Mouse (Mus musculus) liver, adult 2 months (tissue): ENCODE results near the gene Tmem107.

ENCODE experiments used
- CTCF ChIP-seq: fragments of 200-500 bp; IDR thresholded peaks from 2 replicates; pipeline ENCODE4 v1.5.1; 2011; ENCODE audit warnings: low read depth, low read length, control low read depth
- POLR2A ChIP-seq: fragments of 200-500 bp; IDR thresholded peaks from 2 replicates; pipeline ENCODE4 v1.6.1; 2011; ENCODE audit warnings: low read length, control low read depth; ENCODE audit not compliant: insufficient read depth; ENCODE audit errors: extremely low read depth

- TF ChIP-seq POLR2A: no peak
- TF ChIP-seq CTCF: no peak
Measured at GRCm38 (mm10) chr11:69077316-69077715, 6.7 kb downstream of the Tmem107 start.
